Mouse (Mus musculus): ENCODE data around the gene Ackr4.

- TF ChIP-seq MAX (IDR thresholded peaks at IDR 0.05; ENCODE audit: low read depth) (no peak), POLR2A (IDR thresholded peaks at IDR 0.05; ENCODE audit: insufficient read length, low read depth) (no peak), POLR2AphosphoS2 (IDR thresholded peaks at IDR 0.05; ENCODE audit: insufficient read length, low read depth) (no peak), MYOD1 (IDR thresholded peaks at IDR 0.05; ENCODE audit: control insufficient read depth in 1 of 3, insufficient read length in 2 of 3, low read depth in 2 of 3) (no peak)
Measured at GRCm38 (mm10) chr9:104039742-104040141, 87.0 kb downstream of the Ackr4 start.

All from myocyte (in vitro differentiated cells).